Mouse (Mus musculus) heart, postnatal 14 days (tissue): ENCODE data around the gene Hexdc. TPM values are rescaled to one million over a fixed set of nuclear protein-coding genes. Genes with fewer than 3 reads are reported as not detected.

Experiments used
- DNase-seq, 2 experiments: peaks; one replicate each; pipeline ENCODE4 v3.0.0; 2021 to 2022
- intact Hi-C: fragments of 180-260 bp; cut with DNase I; formaldehyde crosslinking; loops from one replicate; pipeline ENCODE4 v1.15.1; 2025
- long read RNA-seq, 2 experiments: library from polyadenylated mRNA; stranded (forward); transcript quantifications; one replicate each; pipeline ENCODE4 v2.0.0; 2021
- total RNA-seq, 2 experiments: library from RNA; stranded (reverse); gene quantifications; 2 replicates each; pipeline ENCODE4 v1.2.3; 2021

The Hexdc gene
- total RNA-seq = 1 to 10 TPM; 9.4 to 9.5 TPM
- long read RNA-seq, experiment 1, partial matches to known transcripts = 1 of 5 reads
- long read RNA-seq, experiment 1, other reads (novel, unspliced or antisense) = 4 of 5 reads
- long read RNA-seq, experiment 2, partial matches to known transcripts = 1 of 8 reads
- long read RNA-seq, experiment 2, other reads (novel, unspliced or antisense) = 6 of 8 reads

- DNase-seq = peak; percentile 93 to 97
- intact Hi-C loops = loop anchor here (2.0 to 5.0 kb wide), 3 partner anchors 32 to 142 kb away; partner anchors contain the start of genes Foxk2, Narf and Sectm1b
Observed at GRCm38 (mm10) chr11:121204161-121205006, at the start of gene Hexdc, which contains the start of gene Ogfod3. Gene Hexdc, plus strand, starts transcription at chr11:121204433. Gene Ogfod3, minus strand, starts transcription at chr11:121204711.

DNA sequence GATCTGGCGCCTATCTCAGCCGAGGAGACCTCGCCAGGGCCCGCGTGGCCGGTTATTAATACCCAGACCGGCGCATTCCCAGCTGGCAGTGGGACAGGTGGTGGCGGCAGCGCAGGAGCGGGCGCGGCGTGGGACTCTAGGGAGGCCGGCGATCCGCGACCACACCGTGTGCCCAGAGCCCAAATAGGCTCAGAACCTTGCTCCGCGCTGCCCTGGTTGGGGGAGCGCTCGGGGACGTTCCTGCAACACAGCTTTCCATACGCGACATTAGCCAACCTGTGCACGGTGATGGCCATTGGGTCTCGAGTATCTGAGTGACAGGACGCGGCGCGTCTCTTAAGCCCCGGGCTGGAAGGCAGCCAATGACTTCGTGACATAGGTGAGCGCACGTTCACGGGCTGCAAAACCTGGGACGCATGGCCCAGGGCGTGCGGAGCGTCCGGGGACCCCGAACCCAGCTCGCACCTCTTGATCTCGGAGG, 47.8 kb upstream of the Hexdc start:
- intact Hi-C loops = no loop called here
- peak; percentile 64 to 72 for DNase-seq

DNA sequence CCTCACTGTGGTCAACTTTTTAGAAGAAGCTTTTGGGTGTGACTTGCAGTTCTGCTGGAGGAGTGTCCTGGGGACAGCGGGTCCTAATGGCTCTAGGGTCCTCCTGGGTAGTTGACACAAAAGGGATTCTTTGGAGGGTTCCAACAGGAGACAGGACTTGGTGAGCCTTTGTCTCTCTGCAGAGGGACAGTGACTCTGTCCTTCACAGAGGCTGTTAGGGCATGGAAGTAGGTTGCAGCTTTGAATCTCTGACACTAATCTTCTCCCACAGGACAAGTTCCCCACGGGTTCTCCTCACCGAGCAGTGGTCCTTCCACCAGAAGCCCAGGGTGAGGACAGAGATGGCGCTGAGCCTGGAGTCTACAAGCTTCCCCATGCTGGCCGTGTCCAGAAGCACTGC, 44.3 kb upstream of the Hexdc start, which contains the start of gene Uts2r:
TSS of gene Uts2r (plus strand) at position 301 of the 400 bp plus-strand sequence.
- DNase-seq = no peak
- intact Hi-C loops = no loop called here

GRCm38 (mm10) chr11:121160636-121161346, 43.4 kb upstream of the Hexdc start:
- intact Hi-C loops = no loop called here
- no peak for DNase-seq

- intact Hi-C loops = no loop called here
- no peak for DNase-seq
Observed at GRCm38 (mm10) chr11:121163751-121164150, 40.5 kb upstream of the Hexdc start.

DNA sequence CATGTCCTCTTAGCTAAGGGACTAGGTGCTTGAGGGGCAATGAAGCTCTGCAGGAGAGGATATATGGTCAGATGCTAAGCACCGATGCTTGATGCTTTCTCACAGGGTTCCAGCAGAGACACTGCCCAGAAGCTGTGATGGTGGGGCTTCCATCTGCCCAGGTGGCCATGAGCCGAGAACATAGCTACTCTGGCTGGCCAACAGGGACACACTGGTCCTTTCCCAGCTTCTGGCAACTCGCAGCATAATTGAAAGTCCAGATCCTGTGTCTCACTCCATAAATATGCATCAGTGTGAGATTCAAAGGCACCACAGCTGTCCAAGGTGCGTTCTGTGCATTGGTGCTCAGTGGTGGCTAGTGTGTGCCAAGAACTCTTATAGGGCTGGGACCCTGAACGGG, 31.0 kb upstream of the Hexdc start:
- DNase-seq = no peak
- intact Hi-C loops = no loop called here

GRCm38 (mm10) chr11:121174234-121174633, 30.0 kb upstream of the Hexdc start:
- intact Hi-C loops = no loop called here
- no peak for DNase-seq

GRCm38 (mm10) chr11:121176285-121177270, 27.7 kb upstream of the Hexdc start:
- intact Hi-C loops = no loop called here
- DNase-seq = peak; percentile 54 to 72

- intact Hi-C loops = loop anchor here (5.0 kb wide), 1 partner anchor 122 kb away; no protein-coding TSS in a partner anchor
- peak; percentile 36 to 51 for DNase-seq
Observed at GRCm38 (mm10) chr11:121189681-121190080, 14.6 kb upstream of the Hexdc start.

DNA sequence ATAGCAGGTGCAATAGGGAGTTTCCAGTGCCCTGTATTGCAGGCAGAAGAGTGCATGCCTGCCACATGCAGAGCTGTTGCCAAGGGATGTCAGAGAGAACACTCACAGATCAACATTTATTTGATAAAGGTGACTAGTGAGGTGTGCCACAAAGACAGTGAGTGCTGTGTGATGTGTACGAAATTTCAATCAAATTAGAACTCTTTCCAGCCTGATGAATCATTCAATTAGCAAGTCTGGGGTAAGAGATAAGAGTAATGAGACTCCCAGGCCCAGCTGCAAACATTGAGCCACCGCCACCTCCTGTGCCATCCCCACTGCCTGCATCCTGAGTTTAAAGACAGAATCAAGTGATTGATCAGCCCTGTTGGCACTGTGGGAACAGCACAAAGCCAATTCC, 11.5 kb upstream of the Hexdc start:
- DNase-seq = no peak
- intact Hi-C loops = no loop called here

- intact Hi-C loops = no loop called here
- DNase-seq = no peak
Observed at GRCm38 (mm10) chr11:121193415-121193814, 10.8 kb upstream of the Hexdc start.

- DNase-seq = no peak
Observed at GRCm38 (mm10) chr11:121198622-121199021, 5.6 kb upstream of the Hexdc start.

GRCm38 (mm10) chr11:121199851-121200250, 4.4 kb upstream of the Hexdc start:
- intact Hi-C loops = loop anchor here (5.0 kb wide), 1 partner anchor 138 kb away; the partner anchor contains the start of gene Sectm1b
- DNase-seq = no peak

More at GRCm38 (mm10) chr11:121198622-121199021, 5.6 kb upstream of the Hexdc start:
- intact Hi-C loops = no loop called here

DNA sequence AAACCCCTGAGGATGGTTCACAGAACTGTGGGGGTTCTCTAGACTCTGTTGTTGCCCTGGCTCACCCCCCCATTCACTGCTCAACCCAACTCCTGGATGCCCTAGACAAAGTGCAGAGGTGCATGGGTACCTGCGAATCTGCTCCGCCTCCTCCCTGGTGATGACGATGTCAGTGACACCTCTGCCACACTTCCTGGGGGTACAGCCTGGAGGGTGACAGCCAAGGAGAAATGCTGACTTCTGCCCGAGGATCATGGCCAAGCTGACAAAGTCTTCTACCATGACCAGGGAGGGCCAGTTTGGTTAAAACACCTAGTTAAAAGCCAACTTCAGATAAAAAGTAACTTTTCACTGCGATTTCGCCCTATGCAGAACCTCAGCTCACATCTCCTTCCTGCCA, 3.5 kb upstream of the Hexdc start:
- DNase-seq = no peak
- intact Hi-C loops = loop anchor here (5.0 kb wide), 1 partner anchor 138 kb away; the partner anchor contains the start of gene Sectm1b

- intact Hi-C loops = loop anchor here (2.0 to 5.0 kb wide), 2 partner anchors 139 to 183 kb away; partner anchors contain the start of gene Sectm1b
- peak; percentile 20 to 43 for DNase-seq
Observed at GRCm38 (mm10) chr11:121201436-121202198, 2.6 kb upstream of the Hexdc start.

DNA sequence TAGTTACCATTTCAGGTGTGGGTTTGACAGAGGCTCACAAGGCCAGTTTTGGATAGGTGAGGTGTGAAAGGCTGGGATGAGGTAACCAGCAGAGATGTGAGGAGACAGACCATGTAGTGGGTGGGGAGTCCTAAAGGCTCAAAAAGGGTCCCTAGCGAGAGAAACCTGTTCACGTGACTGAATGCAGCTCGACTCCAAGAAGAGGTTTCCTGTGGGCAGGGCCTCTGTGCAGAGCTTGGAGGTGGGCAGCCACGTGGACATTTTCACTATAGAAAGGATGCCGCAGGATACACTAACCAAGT, 423 bp upstream of the Hexdc start:
- intact Hi-C loops = loop anchor here (2.0 to 5.0 kb wide), 4 partner anchors 33 to 185 kb away; partner anchors contain the start of genes Foxk2, Narf and Sectm1b
- no peak for DNase-seq

DNA sequence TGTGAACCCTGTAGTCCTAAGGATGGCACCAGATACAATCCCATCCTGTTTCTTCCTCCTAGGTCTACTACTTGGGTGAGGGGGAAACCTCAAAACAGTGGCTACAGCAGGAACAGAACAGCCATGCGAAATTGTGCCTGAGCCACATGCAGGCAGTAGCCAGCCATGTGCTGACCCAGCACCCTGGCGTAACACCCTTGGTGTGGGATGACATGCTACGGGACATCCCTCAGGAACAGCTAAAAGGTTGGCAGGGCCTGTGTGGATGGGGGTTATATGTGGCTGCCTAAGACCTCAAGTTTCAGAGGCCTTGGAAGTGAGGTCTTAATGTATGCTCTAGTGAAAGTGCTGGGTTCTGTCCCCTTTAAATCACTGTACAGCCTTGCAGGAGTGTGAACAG, 12.6 kb downstream of the Hexdc start:
- DNase-seq = no peak
- intact Hi-C loops = no loop called here

DNA sequence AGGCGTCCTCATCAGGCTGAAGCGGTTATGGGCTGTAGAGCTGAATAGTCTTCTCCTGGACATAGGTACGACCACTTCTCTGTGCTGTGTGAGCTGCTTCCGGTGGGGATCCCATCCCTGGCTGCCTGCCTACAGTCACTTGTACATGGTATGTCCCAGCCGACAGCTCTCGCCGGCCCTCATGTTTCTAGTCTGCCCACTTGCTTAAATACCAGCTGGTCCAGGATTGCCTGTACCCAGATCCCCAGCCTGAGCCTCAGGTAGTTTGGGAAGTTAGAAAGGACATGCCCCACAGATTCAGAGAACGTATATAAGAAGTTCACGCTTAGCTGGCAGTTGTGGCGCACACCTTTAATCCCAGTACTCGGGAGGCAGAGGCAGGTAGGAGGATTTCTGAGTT, 15.5 kb downstream of the Hexdc start:
- intact Hi-C loops = no loop called here
- DNase-seq = no peak

DNA sequence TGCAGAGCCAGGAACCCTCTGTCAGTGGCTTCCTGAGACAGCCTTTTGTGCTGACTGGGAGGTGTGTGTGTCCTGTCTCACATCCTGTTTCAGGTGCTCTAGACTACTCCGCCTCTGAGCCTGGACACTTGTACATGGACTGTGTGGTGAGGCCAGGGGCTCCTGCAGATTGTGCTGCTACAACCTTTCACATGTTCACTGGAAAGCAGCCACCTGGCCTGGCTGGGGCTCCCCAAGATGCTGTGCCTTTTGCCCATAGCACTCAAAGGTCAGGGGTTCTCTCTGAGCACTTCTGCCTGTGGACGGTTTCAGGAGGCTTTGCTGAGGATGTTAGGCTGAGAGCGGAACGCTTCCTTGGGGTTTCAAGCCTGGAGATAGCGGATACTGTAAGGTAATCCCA, 16.5 kb downstream of the Hexdc start:
- intact Hi-C loops = no loop called here

More for the DNA sequence above, 16.5 kb downstream of the Hexdc start:
- DNase-seq = no peak
